Mouse (Mus musculus) heart, embryonic 14.5 days (tissue): Measurements from ENCODE around the gene AC153137.1. TPM values are rescaled to one million over a fixed set of nuclear protein-coding genes. Genes with fewer than 3 reads are reported as not detected.
"Not testable (repeated sequence)": the region's sequence is repeated elsewhere in the genome, so short reads cannot be mapped to it uniquely, and the experiment has no call there.

Source experiments
- ATAC-seq: fragments of 200-750 bp; cut with Nextera tagmentation; 2 replicates; pipeline ENCODE4 v1.8.0; 2017; ENCODE audit warnings: low read depth, moderate TSS enrichment; ENCODE audit not compliant: insufficient number of reproducible peaks, insufficient read depth, low FRiP score
- H3K27ac ChIP-seq, 2 experiments: fragments of 200-500 bp in 1 of 2; fragments of 300-500 bp in 1 of 2; sonication (generic) in 1 of 2; replicated peaks in 1 of 2; 2 replicates each; pipeline ENCODE4 v1.5.1; 2012 to 2014; ENCODE audit warnings: low read depth in 2 of 2, low read length in 2 of 2, control low read depth in 1 of 2, mild to moderate bottlenecking in 1 of 2, mixed read lengths in 1 of 2; ENCODE audit not compliant: control insufficient read depth in 1 of 2, insufficient read depth in 1 of 2
- H3K27me3 ChIP-seq: fragments of 300-500 bp; sonication (generic); 2 replicates; pipeline ENCODE4 v1.6.1; 2014; ENCODE audit warnings: mild to moderate bottlenecking, low read length, control low read depth; ENCODE audit not compliant: control insufficient read depth, insufficient read depth
- H3K36me3 ChIP-seq: fragments of 300-500 bp; sonication (generic); 2 replicates; pipeline ENCODE4 v1.6.1; 2014; ENCODE audit warnings: mild to moderate bottlenecking, control low read depth, low read length, mixed read lengths; ENCODE audit not compliant: control insufficient read depth, insufficient read depth
- H3K4me1 ChIP-seq, 2 experiments: fragments of 200-500 bp in 1 of 2; fragments of 300-500 bp in 1 of 2; sonication (generic) in 1 of 2; 2 replicates each; pipeline ENCODE4 v1.6.1; 2012 to 2014; ENCODE audit warnings: low read length in 2 of 2, control low read depth in 1 of 2, mixed read lengths in 1 of 2; ENCODE audit not compliant: control insufficient read depth in 2 of 2, insufficient read depth in 2 of 2
- H3K4me2 ChIP-seq: fragments of 300-500 bp; sonication (generic); 2 replicates; pipeline ENCODE4 v1.6.1; 2014; ENCODE audit warnings: mild to moderate bottlenecking, low read length
- H3K4me3 ChIP-seq, 2 experiments: fragments of 200-500 bp in 1 of 2; fragments of 300-500 bp in 1 of 2; sonication (generic) in 1 of 2; 2 replicates each; pipeline ENCODE4 v1.5.1; 2012 to 2014; ENCODE audit warnings: low read length in 2 of 2, mild to moderate bottlenecking in 2 of 2, control low read depth in 1 of 2, low read depth in 1 of 2, moderate library complexity in 1 of 2; ENCODE audit not compliant: control insufficient read depth in 1 of 2, insufficient read depth in 1 of 2
- H3K9ac ChIP-seq: fragments of 300-500 bp; sonication (generic); 2 replicates; pipeline ENCODE4 v1.6.1; 2014; ENCODE audit warnings: mild to moderate bottlenecking, low read length
- H3K9me3 ChIP-seq: fragments of 300-500 bp; sonication (generic); 2 replicates; pipeline ENCODE4 v1.6.1; 2016; ENCODE audit warnings: low read length, control low read depth; ENCODE audit not compliant: control insufficient read depth
- WGBS: fragments of 180-500 bp; shearing (Covaris S2); extraction: QIAGEN DNeasy Blood & Tissue Kit; methylation state at CpG from one replicate; pipeline ENCODE4 v1.1.7; 2014; 5-methylcytosine and 5-hydroxymethylcytosine counted together
- polyA plus RNA-seq: library from polyadenylated mRNA; unstranded; fragments of >200 nt; fragmentation: Nextera tagmentation; extraction: Ambion mirVana; gene quantifications from 2 replicates; pipeline ENCODE4 v1.2.1, GENCODE M21; 2014

Gene AC153137.1
- not detected in 2 replicates for polyA plus RNA-seq

- H3K27me3 ChIP-seq, H3K27ac ChIP-seq, H3K4me3 ChIP-seq, ATAC-seq, H3K4me1 ChIP-seq, H3K9ac ChIP-seq, H3K36me3 ChIP-seq, H3K9me3 ChIP-seq, H3K4me2 ChIP-seq: not testable (repeated sequence)
- WGBS, result 83% methylated on average over 5 of the region's 6 CpGs
Measured at GRCm38 (mm10) chr1:30977868-30978267, at the start of gene AC153137.1. Gene AC153137.1, minus strand, starts transcription at chr1:30977968.

DNA sequence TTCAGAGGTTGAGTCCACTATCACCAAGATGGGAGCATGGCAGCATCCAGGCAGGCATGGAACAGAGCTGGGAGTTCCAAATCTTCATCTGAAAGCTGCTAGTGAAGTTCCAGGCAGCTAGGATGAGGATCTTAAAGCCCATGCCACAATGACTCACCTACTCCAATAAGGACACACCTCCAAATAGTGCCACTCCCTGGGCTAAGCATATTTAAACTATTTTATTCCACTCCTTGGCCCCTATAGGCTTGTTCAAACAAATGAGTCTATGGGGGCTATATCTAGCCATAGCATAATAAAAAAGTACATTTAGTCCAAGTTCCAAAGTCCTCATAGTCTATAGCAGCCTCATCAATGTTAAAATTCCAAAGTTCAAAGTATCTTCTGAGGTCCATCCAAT is 45.4 kb upstream of the AC153137.1 start:
- Histone ChIP-seq H3K4me1 (no peaks in the 10 kb centered on the region), H3K27me3 (no peaks in the 10 kb centered on the region), H3K27ac (no peak overlapping the region), H3K4me2 (no peak overlapping the region), H3K9me3 (no peaks in the 10 kb centered on the region), H3K4me3 (no peak overlapping the region), H3K36me3 (no peaks in the 10 kb centered on the region), H3K9ac (no peak overlapping the region)
- no peak for ATAC-seq

DNA sequence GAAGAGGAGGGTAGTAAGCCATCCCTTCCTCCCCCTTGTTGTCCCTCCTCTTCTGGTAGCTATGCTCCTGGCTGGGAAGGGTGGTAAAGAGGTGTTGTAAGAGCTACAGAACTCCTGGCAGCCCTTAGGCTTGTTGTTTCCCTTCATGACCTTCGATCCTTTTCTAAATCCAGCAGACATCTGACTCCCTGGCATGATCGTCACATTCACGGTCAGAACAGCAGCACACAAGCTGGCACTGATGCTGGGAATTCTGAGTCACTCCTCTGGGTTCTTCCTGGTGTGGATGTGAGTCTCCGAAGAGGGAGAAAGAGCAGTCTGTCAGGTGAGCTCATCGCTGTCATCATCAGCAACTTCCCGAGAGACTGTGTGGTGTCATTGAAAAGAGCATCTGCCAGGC is 41.5 kb upstream of the AC153137.1 start:
- Histone ChIP-seq H3K27me3 (no peaks in the 10 kb centered on the region), H3K36me3 (no peaks in the 10 kb centered on the region), H3K4me1 (no peaks in the 10 kb centered on the region), H3K27ac (no peak overlapping the region), H3K9me3 (no peaks in the 10 kb centered on the region), H3K4me2 (peak overlapping the region; percentile 14; the same call in 1 of the 2 replicates), H3K9ac (no peak overlapping the region), H3K4me3 (no peak overlapping the region)
- WGBS, result 50% methylated on average over 6 of the region's 6 CpGs
- ATAC-seq, result no peak

DNA sequence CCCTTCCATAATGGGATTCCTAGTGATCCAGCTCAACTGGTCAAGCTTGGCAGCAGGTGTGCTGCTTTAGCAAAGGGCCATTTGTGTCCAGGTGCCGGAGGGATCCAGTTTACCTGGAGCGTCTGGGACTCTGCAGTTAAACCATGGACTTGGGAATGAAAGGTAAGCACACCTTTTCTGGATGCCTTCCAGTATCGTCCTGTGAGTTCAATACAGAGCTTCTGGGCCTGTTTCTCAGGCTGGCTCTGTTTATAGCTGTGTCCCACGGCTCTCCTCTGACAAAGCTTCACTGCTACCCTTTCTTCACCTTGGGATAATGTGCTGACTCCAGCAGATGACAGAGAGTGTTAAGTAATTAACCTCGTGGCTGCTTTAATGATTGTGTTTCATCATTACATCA is 39.6 kb upstream of the AC153137.1 start:
- no peak for ATAC-seq
- Histone ChIP-seq H3K9ac (no peak overlapping the region), H3K4me2 (no peak overlapping the region), H3K4me3 (no peak overlapping the region), H3K27ac (no peak overlapping the region), H3K27me3 (no peaks in the 10 kb centered on the region), H3K9me3 (no peaks in the 10 kb centered on the region), H3K4me1 (no peaks in the 10 kb centered on the region), H3K36me3 (no peaks in the 10 kb centered on the region)
- 78% methylated on average over 5 of the region's 5 CpGs for WGBS

DNA sequence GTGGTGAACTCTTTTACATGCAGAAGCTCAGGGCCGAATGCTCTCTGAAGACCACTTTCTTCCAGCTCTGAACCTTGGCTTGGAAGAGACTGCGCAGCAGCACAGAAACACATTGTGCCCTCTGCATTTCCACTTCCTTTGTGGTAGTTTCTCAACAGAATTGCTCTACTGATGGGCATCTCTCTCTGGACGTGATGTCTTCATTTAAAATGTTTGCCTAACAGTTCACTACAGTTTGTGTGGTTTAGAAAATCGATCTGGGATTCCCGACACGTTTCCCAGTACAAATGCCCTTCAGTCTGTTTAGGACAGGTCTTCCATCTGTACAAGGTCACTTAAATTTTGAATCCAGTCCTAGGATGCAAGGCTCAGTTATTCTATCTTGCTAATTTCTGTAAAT is 38.3 kb upstream of the AC153137.1 start:
- no peak for ATAC-seq
- Histone ChIP-seq H3K9me3 (no peaks in the 10 kb centered on the region), H3K27me3 (no peaks in the 10 kb centered on the region), H3K4me3 (no peak overlapping the region), H3K4me1 (no peaks in the 10 kb centered on the region), H3K4me2 (no peak overlapping the region), H3K27ac (no peak overlapping the region), H3K36me3 (no peaks in the 10 kb centered on the region), H3K9ac (no peak overlapping the region)
- WGBS, result 80% methylated on average over 6 of the region's 6 CpGs

DNA sequence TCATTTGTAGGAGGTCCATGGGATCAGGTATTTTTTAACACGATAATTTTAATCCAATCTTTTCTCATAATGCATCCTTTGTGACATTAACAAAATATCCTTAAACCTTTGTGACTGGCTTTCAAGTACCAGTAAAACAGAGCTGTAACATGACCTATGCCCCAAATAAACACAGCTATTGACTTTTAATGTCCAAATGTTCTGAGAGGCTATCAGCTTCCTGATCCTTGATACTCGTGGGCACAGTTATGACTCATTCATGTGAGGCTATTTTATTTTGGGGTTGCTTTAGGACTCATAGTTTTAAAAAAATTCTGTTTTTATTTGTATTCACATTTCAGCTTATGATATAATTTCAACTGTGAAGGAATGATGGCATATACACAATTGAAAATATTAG is 37.5 kb upstream of the AC153137.1 start:
- no peak for ATAC-seq

DNA sequence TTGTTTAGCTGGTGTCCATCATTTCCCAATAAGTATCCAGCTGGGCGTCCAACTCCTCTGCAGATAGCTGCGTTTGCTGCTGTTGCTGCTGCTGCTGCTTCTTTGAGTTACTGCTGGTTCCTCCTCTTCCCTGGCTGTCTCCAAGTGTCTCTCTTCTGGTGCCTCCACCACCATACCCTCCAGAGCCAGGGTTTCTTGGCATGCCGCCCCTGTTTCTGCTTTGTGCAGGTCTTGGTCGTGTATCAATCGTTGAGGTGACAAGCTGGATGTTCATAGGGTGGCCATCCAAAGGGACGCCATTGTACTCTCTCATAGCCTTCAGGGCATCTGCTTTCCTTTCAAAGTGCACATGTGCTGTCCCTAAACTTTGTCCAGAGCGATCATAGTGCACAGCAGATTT is 529 bp downstream of the AC153137.1 start:
- 83% methylated on average over 7 of the region's 7 CpGs for WGBS

More for the DNA sequence above, 37.5 kb upstream of the AC153137.1 start:
- H3K4me3 ChIP-seq, result no peak overlapping the region
- H3K9ac ChIP-seq, result no peak overlapping the region
- no peak overlapping the region for H3K27ac ChIP-seq
- H3K4me1 ChIP-seq, result no peaks in the 10 kb centered on the region
- 55% methylated on average over 2 of the region's 2 CpGs for WGBS
- no peaks in the 10 kb centered on the region for H3K27me3 ChIP-seq
- no peak overlapping the region for H3K4me2 ChIP-seq
- no peaks in the 10 kb centered on the region for H3K36me3 ChIP-seq
- H3K9me3 ChIP-seq, result no peaks in the 10 kb centered on the region

GRCm38 (mm10) chr1:30951795-30952194 is 26.0 kb downstream of the AC153137.1 start:
- Histone ChIP-seq H3K4me2 (no peak overlapping the region), H3K9ac (no peak overlapping the region), H3K4me1 (peaks cover 0 to 7% of the 10 kb centered on the region in 2 experiments; a peak in 3 of 4 replicates), H3K9me3 (no peaks in the 10 kb centered on the region), H3K36me3 (no peaks in the 10 kb centered on the region), H3K27ac (no peak overlapping the region), H3K27me3 (no peaks in the 10 kb centered on the region), H3K4me3 (no peak overlapping the region)
- WGBS, result 59% methylated on average over 2 of the region's 2 CpGs
- ATAC-seq, result no peak

More for the DNA sequence above, 529 bp downstream of the AC153137.1 start:
- not testable (repeated sequence) for H3K9me3 ChIP-seq, H3K27me3 ChIP-seq, H3K4me3 ChIP-seq, H3K27ac ChIP-seq, H3K36me3 ChIP-seq, H3K9ac ChIP-seq, ATAC-seq, H3K4me2 ChIP-seq, H3K4me1 ChIP-seq
